Mouse (Mus musculus): ENCODE data around the gene Kdm4d.
"Not testable (repeated sequence)": the region's sequence is repeated elsewhere in the genome, so short reads cannot be mapped to it uniquely, and the experiment has no call there.

The Kdm4d gene

GRCm38 (mm10) chr9:14456320-14456719 is 44.0 kb downstream of the Kdm4d start:
- DNase-seq (ENCODE audit: low spot score in 2 of 2) = no peak

GRCm38 (mm10) chr9:14451120-14451519 is 49.2 kb downstream of the Kdm4d start:
- DNase-seq (ENCODE audit: low spot score in 2 of 2) = not testable (repeated sequence)

GRCm38 (mm10) chr9:14447086-14447485 is 53.2 kb downstream of the Kdm4d start:
- not testable (repeated sequence) for DNase-seq (ENCODE audit: low spot score in 2 of 2)

- DNase-seq (ENCODE audit: low spot score in 2 of 2) = no peak
Observed at GRCm38 (mm10) chr9:14440347-14440746, 59.9 kb downstream of the Kdm4d start.

GRCm38 (mm10) chr9:14433252-14433939 is 66.9 kb downstream of the Kdm4d start:
- no peak for DNase-seq (ENCODE audit: low spot score in 2 of 2)
